Mouse (Mus musculus): Measurements from ENCODE around the gene Cmtm3. TPM values are rescaled to one million over a fixed set of nuclear protein-coding genes. Genes with fewer than 3 reads are reported as not detected.

Cmtm3 gene
- 5.7 TPM for polyA plus RNA-seq (2017; shearing (Covaris generic))

DNA sequence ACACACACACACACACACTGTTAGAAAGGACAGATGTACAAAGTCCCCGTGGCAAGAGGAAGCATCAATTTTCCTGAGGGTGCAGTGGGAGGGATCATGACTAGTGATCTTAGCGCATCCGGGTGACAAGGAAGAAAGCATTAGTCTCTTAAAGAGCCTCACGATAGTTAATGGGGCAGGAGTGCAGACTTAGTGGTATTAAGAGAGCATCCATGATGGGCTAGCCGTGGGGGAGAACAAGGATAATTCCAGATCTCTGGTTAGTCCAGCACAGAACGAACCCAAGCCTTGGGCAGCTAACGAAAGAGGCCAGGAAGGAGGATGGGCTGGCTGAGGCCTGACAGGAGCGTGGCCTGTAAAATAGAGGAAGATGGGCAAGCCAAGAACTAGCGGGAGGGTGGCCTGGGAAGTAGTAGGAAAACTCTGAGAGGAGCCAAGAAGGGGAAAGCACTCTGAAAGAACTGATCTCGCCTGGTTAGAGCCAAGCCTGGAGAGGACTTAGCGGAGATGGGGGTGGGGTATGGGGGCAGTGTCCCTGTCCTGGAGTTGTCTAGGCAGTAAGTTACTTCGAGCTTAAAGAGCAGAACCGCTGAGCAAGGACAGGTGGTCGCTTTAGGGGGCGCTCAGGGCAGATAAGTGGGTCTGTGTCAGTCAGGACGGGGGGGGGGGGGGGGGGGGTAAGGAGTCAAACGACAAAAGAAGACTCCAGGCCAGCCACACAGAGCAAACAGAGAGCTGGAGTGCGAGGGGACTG is at the start of gene Cmtm3:
Gene Cmtm3 (plus strand): TSS at position 182 of the 754 bp plus-strand sequence.

DNA sequence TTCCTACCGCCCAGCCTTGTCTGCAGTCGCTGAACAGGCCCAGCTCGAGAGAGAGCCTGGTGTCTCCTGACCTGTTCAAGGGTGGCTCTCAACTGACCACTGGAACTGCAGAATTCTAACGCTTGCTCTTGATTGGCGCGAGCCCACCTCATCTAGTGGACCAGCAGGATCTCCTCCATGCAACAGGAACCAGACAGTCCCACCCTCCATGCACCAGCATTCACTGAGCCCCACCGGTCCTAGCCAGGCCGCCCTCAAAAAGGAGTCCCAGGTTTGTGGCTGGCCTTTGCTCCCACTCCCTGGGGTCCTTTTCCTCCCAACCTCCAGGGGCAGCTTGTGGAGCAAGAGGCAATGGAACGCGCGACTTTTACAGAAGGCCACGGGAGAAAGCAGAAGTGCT is 46.1 kb upstream of the Cmtm3 start, which contains the start of gene Cmtm2a:
Gene Cmtm2a (minus strand): TSS at position 101 of the 400 bp plus-strand sequence.

DNA sequence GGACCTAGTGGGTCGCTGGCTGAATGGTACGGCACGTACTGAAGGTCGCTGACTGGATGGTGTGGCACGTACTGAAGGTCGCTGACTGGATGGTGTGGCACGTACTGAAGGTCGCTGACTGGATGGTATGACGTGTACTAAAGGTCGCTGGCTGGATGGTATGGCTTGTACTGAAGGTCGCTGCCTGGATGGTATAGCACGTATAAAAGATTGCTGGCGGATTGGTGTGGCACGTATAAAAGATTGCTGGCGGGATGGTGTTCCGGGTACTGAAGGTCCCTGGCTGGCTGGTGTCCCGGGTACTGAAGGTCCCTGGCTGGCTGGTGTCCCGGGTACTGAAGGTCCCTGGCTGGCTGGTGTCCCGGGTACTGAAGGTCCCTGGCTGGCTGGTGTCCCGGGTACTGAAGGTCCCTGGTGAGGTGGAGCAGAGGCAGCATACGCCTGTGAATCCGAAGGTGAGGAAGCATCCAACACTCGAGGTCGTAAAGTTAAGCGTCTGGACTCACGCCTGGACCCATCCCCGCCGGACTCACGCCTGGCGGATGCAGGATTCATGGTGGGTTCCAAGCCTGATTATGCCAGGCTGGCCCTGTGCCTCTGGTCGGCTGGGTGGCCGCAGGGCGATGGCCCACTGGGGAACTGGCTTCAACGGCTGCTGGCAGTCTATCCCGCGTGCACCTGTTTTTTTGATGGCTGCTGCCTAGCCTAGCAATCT is 29.6 kb upstream of the Cmtm3 start, which contains the start of the genes Gm45711 and Cmtm1:
Gene Gm45711 (minus strand): TSS at position 641 of the 715 bp plus-strand sequence.
Gene Cmtm1 (minus strand): TSS at position 705 of the 715 bp plus-strand sequence.

DNA sequence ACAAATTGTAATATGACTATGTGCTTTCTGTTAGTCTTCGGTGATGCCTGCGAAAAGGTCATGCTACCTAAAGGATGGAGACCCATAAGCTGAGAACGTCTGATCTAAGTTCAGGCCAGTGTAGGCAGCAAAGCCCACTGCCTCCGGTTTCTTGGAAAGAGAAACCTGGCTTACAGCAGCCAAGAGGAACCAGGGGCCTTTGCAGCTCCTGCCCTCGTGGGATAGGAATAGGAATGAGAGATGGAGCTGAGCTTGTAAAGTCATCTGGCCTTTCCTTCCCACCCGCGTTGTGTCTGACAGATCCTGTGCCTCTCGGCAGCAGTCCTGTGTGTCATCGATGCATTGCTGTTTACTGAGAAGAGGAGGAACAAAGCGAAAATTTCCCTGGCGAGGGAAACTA is 17.9 kb upstream of the Cmtm3 start, which contains the start of gene Gm11020:
Gene Gm11020 (plus strand): TSS at position 301 of the 400 bp plus-strand sequence.

GRCm38 (mm10) chr8:104321930-104322329 is 17.3 kb upstream of the Cmtm3 start, which contains the start of gene Cmtm2b:
Cmtm2b (plus strand) TSS chr8:104322230.

GRCm38 (mm10) chr8:104395703-104396357 is 56.6 kb downstream of the Cmtm3 start, which contains the start of gene Cmtm4:
Cmtm4 (minus strand) TSS chr8:104395807.

Other genes starting within 250 kb of the Cmtm3 start
- 0.85 TPM for gene Cdh5, start 237.8 kb upstream of the Cmtm3 start, polyA plus RNA-seq (2017; shearing (Covaris generic))
- 1.0 TPM for gene Bean1, start 169.0 kb upstream of the Cmtm3 start, polyA plus RNA-seq (2017; shearing (Covaris generic))
- gene Tk2, start 90.9 kb upstream of the Cmtm3 start, polyA plus RNA-seq (2017; shearing (Covaris generic)): 60.2 TPM
- 71.4 TPM for gene Cklf, start 88.5 kb upstream of the Cmtm3 start, polyA plus RNA-seq (2017; shearing (Covaris generic))
- not detected for gene Cmtm2a, start 46.2 kb upstream of the Cmtm3 start, polyA plus RNA-seq (2017; shearing (Covaris generic))
- not detected for gene Gm45711, start 29.3 kb upstream of the Cmtm3 start, polyA plus RNA-seq (2017; shearing (Covaris generic))
- gene Cmtm1, start 29.3 kb upstream of the Cmtm3 start, polyA plus RNA-seq (2017; shearing (Covaris generic)): not detected
- gene Gm11020, start 17.8 kb upstream of the Cmtm3 start, polyA plus RNA-seq (2017; shearing (Covaris generic)): not detected
- not detected for gene Cmtm2b, start 17.2 kb upstream of the Cmtm3 start, polyA plus RNA-seq (2017; shearing (Covaris generic))
- 0.87 TPM for gene Cmtm4, start 56.4 kb downstream of the Cmtm3 start, polyA plus RNA-seq (2017; shearing (Covaris generic))
- gene Dync1li2, start 103.6 kb downstream of the Cmtm3 start, polyA plus RNA-seq (2017; shearing (Covaris generic)): 50.4 TPM
- 0.49 TPM for gene Terb1, start 170.5 kb downstream of the Cmtm3 start, polyA plus RNA-seq (2017; shearing (Covaris generic))
- gene Nae1, start 195.2 kb downstream of the Cmtm3 start, polyA plus RNA-seq (2017; shearing (Covaris generic)): 77.4 TPM
- 4.0 TPM for gene Car7, start 195.3 kb downstream of the Cmtm3 start, polyA plus RNA-seq (2017; shearing (Covaris generic))